Mouse (Mus musculus): ENCODE measurements around the gene Faap24. TPM values are rescaled to one million over a fixed set of nuclear protein-coding genes. Genes with fewer than 3 reads are reported as not detected.

The Faap24 gene
- total RNA-seq (2015; ENCODE audit: low replicate concordance) = 10.5 and 17.6 TPM in 2 replicates
- total RNA-seq (2017; ENCODE audit: low replicate concordance) = 14.1 and 16.3 TPM in 2 replicates

GRCm38 (mm10) chr7:35396542-35397168, at the start of gene Faap24, which contains the start of gene Cep89:
Gene Faap24, minus strand, starts transcription at chr7:35396836.
Gene Cep89, plus strand, starts transcription at chr7:35397035.
- ATAC-seq (replicated peaks; ENCODE audit: low FRiP score, poor library complexity, severe bottlenecking) = peak; percentile 89

- no peak for ATAC-seq (replicated peaks; ENCODE audit: low FRiP score, poor library complexity, severe bottlenecking)
These were observed 38.6 kb upstream of the Faap24 start for GRCm38 (mm10) chr7:35435266-35435665.

GRCm38 (mm10) chr7:35428146-35428545, 31.5 kb upstream of the Faap24 start:
- ATAC-seq (replicated peaks; ENCODE audit: low FRiP score, poor library complexity, severe bottlenecking) = no peak

GRCm38 (mm10) chr7:35423071-35423470, 26.4 kb upstream of the Faap24 start:
- no peak for ATAC-seq (replicated peaks; ENCODE audit: low FRiP score, poor library complexity, severe bottlenecking)

GRCm38 (mm10) chr7:35416654-35416948, 20.0 kb upstream of the Faap24 start:
- no peak for ATAC-seq (replicated peaks; ENCODE audit: low FRiP score, poor library complexity, severe bottlenecking)

- ATAC-seq (replicated peaks; ENCODE audit: low FRiP score, poor library complexity, severe bottlenecking) = no peak
These were observed 19.4 kb upstream of the Faap24 start for GRCm38 (mm10) chr7:35415801-35416653.

- no peak for ATAC-seq (replicated peaks; ENCODE audit: low FRiP score, poor library complexity, severe bottlenecking)
These were observed 18.6 kb upstream of the Faap24 start for GRCm38 (mm10) chr7:35415226-35415625.

- no peak for ATAC-seq (replicated peaks; ENCODE audit: low FRiP score, poor library complexity, severe bottlenecking)
These were observed 4.5 kb upstream of the Faap24 start for GRCm38 (mm10) chr7:35401169-35401568.

- no peak; the same call in 1 of the 2 replicates for ATAC-seq (replicated peaks; ENCODE audit: low FRiP score, poor library complexity, severe bottlenecking)
These were observed 741 bp downstream of the Faap24 start for GRCm38 (mm10) chr7:35395734-35396456.

- ATAC-seq (replicated peaks; ENCODE audit: low FRiP score, poor library complexity, severe bottlenecking) = no peak
These were observed 3.7 kb downstream of the Faap24 start for GRCm38 (mm10) chr7:35392935-35393334.

- ATAC-seq (replicated peaks; ENCODE audit: low FRiP score, poor library complexity, severe bottlenecking) = no peak
These were observed 7.9 kb downstream of the Faap24 start for GRCm38 (mm10) chr7:35388694-35389093.

- ATAC-seq (replicated peaks; ENCODE audit: low FRiP score, poor library complexity, severe bottlenecking) = no peak
These were observed 10.1 kb downstream of the Faap24 start for GRCm38 (mm10) chr7:35386525-35386952.

GRCm38 (mm10) chr7:35382706-35383353, 13.8 kb downstream of the Faap24 start:
- ATAC-seq (replicated peaks; ENCODE audit: low FRiP score, poor library complexity, severe bottlenecking) = no peak

GRCm38 (mm10) chr7:35381861-35382260, 14.8 kb downstream of the Faap24 start:
- ATAC-seq (replicated peaks; ENCODE audit: low FRiP score, poor library complexity, severe bottlenecking) = peak; percentile 35; the same call in 1 of the 2 replicates

GRCm38 (mm10) chr7:35380351-35380750, 16.3 kb downstream of the Faap24 start:
- ATAC-seq (replicated peaks; ENCODE audit: low FRiP score, poor library complexity, severe bottlenecking) = no peak

GRCm38 (mm10) chr7:35379492-35380119, 17.0 kb downstream of the Faap24 start:
- no peak for ATAC-seq (replicated peaks; ENCODE audit: low FRiP score, poor library complexity, severe bottlenecking)

- no peak for ATAC-seq (replicated peaks; ENCODE audit: low FRiP score, poor library complexity, severe bottlenecking)
These were observed 20.0 kb downstream of the Faap24 start for GRCm38 (mm10) chr7:35376623-35377022.

- no peak for ATAC-seq (replicated peaks; ENCODE audit: low FRiP score, poor library complexity, severe bottlenecking)
These were observed 22.4 kb downstream of the Faap24 start for GRCm38 (mm10) chr7:35374265-35374664.

GRCm38 (mm10) chr7:35373146-35373989, 23.3 kb downstream of the Faap24 start:
- ATAC-seq (replicated peaks; ENCODE audit: low FRiP score, poor library complexity, severe bottlenecking) = no peak

Data from erythroid progenitor cell, adult 5-6 weeks (primary cell).